Mouse (Mus musculus) mature B cell (primary cell): Measurements from ENCODE around the gene Rcbtb2.

Experiments
- in situ Hi-C: fragments of 300-500 bp; cut with MboI; formaldehyde crosslinking; loops from 2 replicates; pipeline ENCODE4 v1.14.3; 2019

Rcbtb2 gene

GRCm38 (mm10) chr14:73186875-73187274 lies 64.0 kb downstream of the Rcbtb2 start:
- in situ Hi-C loops, result no loop called here

DNA sequence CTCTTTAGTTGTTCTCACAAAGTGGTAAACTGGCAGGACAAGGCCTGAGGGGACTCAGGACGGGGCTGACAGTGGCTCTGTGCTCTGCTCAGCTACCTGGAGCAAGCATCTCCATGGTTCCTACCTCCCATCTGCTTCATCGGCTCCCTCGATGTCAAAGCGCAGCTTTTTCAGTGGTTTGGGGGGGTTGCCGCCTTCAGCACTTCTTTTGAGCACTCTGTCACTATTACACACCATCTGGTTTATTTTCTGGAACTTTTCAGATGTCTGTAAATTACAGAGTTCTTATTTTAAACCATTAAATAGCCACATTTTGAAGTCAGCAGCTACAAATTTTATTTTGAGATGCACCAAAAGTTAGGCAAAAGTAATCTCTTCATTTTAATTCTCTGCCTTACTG lies 76.2 kb downstream of the Rcbtb2 start:
- in situ Hi-C loops, result no loop called here

GRCm38 (mm10) chr14:73201447-73201846 lies 78.6 kb downstream of the Rcbtb2 start:
- in situ Hi-C loops, result no loop called here

GRCm38 (mm10) chr14:73204016-73204415 lies 81.2 kb downstream of the Rcbtb2 start:
- in situ Hi-C loops, result no loop called here

GRCm38 (mm10) chr14:73209262-73209661 lies 86.4 kb downstream of the Rcbtb2 start:
- in situ Hi-C loops, result no loop called here

DNA sequence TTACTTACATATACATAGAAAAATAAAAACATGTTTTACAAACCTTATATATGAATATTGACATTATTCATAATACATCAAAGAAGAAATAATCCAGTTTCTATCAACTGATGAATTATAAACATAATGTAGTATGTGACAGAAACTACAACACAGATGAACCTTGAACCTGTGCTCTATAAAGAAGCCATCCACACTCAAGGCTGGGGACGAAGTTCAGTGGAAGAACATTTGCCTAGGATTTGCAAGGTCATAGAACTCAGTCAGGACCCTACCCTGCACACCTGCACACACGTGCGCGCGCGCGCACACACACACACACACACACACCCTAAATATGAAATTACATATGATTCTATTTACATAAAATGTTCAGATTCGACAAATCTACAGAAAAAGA lies 87.4 kb downstream of the Rcbtb2 start:
- in situ Hi-C loops, result no loop called here

DNA sequence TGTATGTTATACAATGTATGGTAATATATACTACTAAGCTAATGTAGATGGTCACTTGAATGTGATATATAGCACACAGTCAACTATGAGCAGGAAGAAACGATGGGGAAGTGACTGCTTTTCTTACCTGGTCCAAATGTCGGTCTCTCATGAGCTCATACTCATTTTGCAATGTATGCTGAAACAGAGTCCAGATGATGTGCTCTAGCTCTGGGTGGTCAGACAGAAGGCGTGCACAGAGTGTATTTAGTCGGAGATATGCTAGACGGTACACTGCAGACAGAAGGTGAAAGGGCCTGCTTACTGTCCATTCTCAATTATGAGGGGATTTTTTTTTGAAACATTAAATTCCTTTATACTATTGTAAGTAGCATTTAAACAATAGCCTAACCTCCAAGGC lies 88.6 kb downstream of the Rcbtb2 start:
- in situ Hi-C loops, result no loop called here

- in situ Hi-C loops, result no loop called here
These were observed 94.2 kb downstream of the Rcbtb2 start for GRCm38 (mm10) chr14:73217062-73217461.

GRCm38 (mm10) chr14:73222316-73222970 lies 99.6 kb downstream of the Rcbtb2 start:
- in situ Hi-C loops, result no loop called here

GRCm38 (mm10) chr14:73226346-73226745 lies 103.5 kb downstream of the Rcbtb2 start:
- in situ Hi-C loops, result loop anchor here (25.0 kb wide), 1 partner anchor 114 kb away; the partner anchor contains the start of gene Rcbtb2

DNA sequence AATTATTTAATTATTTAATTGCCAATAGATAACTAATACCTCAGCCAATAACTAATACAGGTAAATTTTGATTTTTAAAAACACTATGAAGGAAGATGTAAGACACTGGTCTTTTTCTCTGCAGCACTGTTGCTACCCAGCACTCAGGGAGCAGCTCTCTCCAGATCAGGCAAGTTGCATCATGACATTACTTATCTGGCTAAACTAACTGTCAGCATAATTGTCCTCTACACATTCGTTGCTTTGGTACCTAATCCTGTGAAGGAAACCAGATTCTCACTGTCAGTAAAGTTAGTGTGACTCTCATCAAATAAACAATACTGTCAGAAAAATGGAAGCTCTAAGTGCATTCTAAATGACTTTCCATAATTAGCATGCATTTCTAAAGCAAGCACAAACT lies 104.0 kb downstream of the Rcbtb2 start:
- in situ Hi-C loops, result loop anchor here (25.0 kb wide), 1 partner anchor 115 kb away; the partner anchor contains the start of gene Rcbtb2

DNA sequence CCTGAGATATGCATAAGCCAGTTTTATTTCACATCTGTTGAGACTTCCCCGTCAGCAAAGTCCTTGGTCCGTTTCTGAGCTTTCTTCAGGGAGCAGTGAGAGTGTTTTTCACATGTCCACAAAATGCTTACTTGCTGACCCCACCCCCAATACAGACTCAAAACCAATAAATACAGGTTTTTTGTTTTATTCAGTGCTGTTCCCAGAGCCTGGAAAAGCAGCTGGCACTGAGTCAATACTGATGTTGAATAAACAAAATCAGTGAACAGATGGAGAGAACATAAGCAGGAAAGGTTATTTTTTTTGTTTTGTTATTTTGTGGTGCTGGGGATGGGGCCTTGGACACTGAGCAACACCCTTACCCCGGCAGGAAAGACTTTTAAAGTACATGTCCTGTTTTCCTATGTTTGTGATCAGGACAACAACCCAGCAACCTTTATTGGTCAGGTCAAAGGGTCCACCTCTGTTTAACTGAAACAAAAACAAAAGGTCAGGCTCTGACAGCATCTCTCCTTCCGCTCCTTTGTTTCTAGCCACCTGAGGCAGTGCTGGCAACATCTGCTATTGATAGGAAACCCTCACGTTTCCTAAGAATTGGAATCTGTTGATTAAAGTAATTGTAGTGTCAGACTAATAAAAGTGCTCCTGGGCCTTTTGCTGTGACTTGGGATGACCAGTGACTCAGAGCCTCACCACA lies 108.6 kb downstream of the Rcbtb2 start:
- in situ Hi-C loops, result loop anchor here (25.0 kb wide), 1 partner anchor 119 kb away; the partner anchor contains the start of gene Rcbtb2

DNA sequence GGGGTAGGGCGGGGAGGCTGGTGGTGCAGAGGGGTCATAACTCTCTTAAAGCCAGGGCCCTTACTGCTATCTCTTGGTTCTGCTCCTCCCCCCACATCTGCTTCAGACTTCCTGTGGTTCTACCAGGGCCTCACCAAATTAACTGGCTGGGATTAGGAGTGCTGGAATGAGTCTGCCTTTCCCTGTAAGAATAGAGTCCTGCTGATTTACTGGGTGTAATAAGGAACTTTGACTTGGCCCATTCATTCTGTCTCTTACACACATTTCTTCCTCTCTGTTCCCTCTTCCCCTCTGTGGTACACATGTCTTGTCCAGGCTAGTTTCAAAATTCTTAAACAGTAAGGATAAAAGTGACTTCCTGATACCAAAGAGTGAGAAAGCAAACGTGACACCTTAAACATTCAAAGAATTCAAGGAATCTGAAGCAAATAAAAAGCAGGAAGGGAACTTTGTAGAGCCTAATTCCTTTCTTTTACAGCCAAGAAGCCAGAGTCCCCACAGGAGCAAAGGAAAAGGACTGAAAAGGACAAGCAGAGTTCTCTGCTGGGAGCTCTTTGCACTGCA lies 111.7 kb downstream of the Rcbtb2 start:
- in situ Hi-C loops, result loop anchor here (25.0 kb wide), 1 partner anchor 122 kb away; the partner anchor contains the start of gene Rcbtb2

DNA sequence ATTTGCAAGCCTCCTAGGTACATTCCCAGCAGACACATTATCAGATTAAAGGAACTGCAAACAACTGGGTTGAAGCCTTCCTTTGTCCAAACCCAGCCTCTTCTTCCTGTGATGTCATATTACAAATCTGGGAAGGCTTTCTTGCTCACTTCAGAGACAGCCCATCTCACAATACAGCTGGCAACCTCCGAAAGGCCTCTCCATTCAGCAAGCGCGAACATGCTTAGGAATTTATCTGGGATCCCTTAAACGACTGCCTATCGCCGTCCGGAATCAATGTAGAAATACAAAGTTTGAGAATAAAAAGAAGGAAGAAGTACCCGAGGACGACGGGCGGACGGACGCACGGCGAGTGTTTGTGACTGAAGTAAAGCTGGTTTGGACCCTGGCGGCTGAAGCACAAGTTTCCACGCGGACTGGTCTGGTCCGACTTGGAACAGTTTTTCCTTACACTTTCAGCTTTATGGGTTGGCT lies 115.0 kb downstream of the Rcbtb2 start, which contains the start of gene Lpar6:
Lpar6 (plus strand) TSS at position 48 of the 474 bp plus-strand sequence.
- in situ Hi-C loops, result loop anchor here (25.0 kb wide), 1 partner anchor 126 kb away; the partner anchor contains the start of gene Rcbtb2

GRCm38 (mm10) chr14:73238498-73239250 lies 115.8 kb downstream of the Rcbtb2 start:
- in situ Hi-C loops, result loop anchor here (25.0 kb wide), 1 partner anchor 126 kb away; the partner anchor contains the start of gene Rcbtb2

DNA sequence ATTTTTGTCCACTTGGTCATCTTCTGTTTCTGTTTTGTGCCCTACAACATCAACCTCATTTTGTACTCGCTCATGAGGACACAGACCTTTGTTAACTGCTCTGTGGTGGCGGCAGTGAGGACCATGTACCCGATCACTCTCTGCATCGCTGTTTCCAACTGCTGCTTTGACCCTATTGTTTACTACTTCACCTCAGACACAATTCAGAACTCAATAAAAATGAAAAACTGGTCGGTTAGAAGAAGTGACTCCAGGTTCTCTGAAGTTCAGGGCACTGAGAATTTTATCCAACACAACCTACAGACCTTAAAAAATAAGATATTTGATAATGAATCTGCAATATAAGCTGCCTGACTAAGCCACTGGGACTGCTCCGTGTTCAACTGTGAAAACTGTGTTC lies 116.5 kb downstream of the Rcbtb2 start:
- in situ Hi-C loops, result loop anchor here (25.0 kb wide), 1 partner anchor 127 kb away; the partner anchor contains the start of gene Rcbtb2

DNA sequence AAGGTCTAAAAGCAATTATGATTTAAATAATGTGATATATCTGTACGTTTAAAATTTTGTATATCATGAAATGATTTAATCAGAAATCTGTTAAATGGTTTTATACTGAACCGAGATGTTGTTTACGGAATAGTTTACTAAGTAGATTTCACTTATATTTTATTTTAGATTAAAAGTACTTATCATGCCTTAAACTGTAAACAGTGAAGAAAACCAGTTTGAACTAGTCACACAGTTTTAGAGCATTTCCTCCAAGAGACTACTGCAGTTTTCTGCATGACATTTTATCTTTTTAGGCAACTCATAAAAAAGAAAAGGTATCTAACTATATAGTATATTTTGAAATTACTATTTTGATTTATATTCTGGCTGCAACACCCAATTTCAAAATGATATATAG lies 117.0 kb downstream of the Rcbtb2 start:
- in situ Hi-C loops, result loop anchor here (25.0 kb wide), 1 partner anchor 128 kb away; the partner anchor contains the start of gene Rcbtb2

DNA sequence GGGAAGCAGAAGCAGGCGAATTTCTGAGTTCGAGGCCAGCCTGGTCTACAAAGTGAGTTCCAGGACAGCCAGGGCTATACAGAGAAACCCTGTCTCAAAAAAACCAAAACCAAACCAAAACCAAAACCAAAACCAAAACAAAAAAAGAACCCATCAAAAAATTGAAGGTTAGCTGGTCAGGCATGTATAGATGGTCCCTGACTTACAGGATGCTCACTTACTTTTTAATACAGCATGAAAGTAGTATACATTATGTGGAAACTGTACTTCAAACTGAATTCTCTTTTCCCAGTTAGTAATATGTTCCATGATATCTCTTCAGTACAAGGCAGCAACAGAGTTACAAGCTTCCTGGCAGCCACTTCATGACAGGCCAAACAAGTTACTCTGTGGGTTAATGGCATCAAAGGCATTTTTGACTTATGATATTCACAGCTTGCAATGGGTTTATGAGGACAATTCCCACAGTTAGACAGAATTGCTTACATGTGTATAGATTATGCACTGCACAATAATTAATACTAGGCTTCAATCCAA lies 121.3 kb downstream of the Rcbtb2 start:
- in situ Hi-C loops, result loop anchor here (25.0 kb wide), 1 partner anchor 132 kb away; the partner anchor contains the start of gene Rcbtb2

GRCm38 (mm10) chr14:73250056-73250455 lies 127.2 kb downstream of the Rcbtb2 start:
- in situ Hi-C loops, result no loop called here

DNA sequence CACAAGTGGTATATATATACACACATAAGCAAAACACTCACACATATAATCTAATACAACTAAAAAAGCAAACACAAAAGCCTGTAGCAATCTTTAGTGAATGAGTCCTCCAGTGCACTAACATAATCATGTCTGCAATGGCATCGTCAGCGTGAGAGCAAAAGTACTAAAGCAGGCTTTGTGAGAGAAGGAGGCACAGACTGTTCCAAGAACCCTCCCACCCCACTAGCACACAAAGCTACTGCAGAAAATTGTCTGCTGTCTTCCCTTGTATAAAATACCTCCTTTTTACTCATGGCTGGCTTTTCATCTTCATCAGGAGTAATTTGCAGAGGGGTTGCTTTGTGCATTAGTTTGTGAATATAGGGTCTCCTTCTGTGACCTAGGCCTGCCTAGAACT lies 129.4 kb downstream of the Rcbtb2 start:
- in situ Hi-C loops, result no loop called here
